Mouse (Mus musculus): ENCODE measurements at regions not wholly inside any gene's neighbourhood (a gene's known extent, or its start where the extent isn't known, plus 50 kb on each side); places are given as distances from the start of the nearest gene placed in this dataset.
A peak's percentile ranks its signal among the peaks of the same experiment; 100 is the strongest.

DNA sequence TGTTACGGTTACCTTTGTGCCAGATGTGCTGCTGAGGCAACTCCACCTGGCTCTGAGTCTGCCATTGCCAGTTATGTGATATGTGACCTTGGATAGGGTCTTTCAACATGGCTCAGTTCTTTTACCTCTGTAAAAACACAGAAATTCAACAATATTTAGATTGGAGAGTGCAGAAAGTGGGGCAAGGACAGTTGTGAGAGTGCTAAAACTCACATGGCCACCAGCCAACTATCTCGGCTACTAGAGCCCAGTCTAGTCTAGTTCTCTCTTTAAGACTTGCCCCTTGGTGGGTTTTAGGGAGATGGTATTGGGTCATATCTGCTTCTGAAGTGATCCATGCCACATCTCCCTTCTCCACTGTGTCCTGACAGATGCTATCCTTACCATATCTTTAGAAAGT lies 233.0 kb downstream of the Phf14 start:
- DNase-seq (ENCODE audit: low read depth, low spot score), result no peak

- DNase-seq (ENCODE audit: low read depth, low spot score), result no peak
Measured at GRCm38 (mm10) chr6:12145216-12145615, 237.6 kb downstream of the Phf14 start.

DNA sequence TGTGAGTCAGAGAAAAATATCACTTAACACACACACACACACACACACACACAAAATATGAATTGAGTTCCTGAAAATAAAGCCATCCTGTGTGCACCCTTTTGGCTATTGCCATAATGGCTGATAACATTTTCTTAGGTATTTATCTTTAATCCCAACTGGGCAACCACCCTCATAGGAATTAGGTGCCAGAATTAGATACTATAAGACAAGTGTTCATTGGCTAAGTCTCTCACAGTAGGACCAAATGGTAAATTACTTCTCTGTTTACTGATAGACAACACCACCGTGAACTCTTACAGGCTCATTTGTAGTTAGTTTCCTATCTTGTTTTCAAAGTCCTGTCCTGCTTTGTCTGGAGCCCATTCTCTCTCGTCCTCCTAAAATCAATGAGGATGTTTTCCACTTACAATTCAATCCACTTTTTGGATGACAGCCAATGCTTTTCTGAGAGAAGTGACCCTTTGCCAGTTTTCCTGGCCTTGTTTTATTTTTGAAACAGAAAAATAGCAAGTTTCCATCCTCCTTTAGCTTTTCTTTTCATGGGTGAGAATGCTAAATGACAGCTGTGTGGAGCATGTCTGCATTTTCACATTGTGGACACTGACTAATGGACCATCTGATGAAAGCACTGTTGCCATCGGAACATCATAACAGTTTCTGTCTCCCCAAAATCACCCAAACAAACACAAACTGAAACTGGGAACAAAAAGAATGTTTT lies 243.2 kb downstream of the Phf14 start:
- no peak for DNase-seq (ENCODE audit: low read depth, low spot score)

DNA sequence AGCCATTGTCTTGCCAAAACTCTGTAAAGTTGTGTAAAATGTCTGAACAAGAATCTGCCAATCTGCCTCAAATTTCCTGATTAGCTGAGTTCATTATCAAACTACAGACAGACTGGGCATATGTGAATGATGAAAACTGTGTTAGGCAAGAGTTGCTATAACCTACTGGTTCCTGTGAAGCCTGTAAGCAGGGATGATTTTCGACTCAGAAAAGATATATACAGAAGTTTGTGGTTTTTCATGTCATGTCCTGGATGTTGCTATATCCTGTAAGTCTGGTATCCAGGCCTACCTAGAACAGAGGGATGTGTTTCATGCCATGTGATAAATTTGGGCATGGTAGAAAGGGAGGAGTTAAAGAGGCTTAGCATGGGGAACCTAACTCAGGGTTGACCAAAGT lies 256.4 kb downstream of the Phf14 start:
- no peak for DNase-seq (ENCODE audit: low read depth, low spot score)

DNA sequence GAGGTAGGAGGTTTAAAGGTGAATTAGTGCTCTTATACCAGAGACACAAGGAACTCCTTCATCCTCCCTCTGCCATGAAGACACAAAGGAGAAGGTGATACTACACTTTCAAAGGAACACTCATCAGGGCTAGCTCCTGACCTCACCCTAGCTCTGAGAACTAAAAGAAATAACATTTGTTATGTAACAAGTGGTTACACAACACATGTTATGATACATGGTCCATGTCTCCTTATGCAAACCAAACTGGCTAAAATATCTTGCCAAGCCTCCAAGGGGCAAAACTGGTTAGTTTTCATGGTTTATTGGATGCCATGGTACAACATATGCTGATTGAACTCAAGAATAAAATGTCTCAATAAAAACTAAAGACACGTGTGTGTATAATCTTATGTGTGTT lies 260.9 kb downstream of the Phf14 start:
- DNase-seq (ENCODE audit: low read depth, low spot score), result no peak

DNA sequence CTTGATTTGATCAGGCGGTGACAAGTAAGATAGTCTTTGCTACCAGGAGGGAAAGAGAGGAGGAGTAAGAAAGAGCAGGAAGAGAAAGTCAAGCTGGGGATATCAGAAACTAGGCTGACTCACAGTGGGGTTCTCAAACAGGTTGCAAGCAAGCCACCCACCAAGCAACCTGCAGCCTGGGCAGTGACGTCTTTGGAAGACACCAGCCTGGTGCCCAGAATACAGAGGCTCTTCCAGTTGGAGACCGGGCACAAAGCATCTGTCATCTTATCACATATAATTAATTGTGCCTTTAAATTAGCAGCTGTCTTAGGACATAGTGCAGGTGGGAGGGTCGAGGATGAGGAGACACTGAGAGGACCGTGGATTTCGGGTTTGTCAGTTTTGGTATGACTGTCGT lies 261.8 kb downstream of the Phf14 start:
- no peak for DNase-seq (ENCODE audit: low read depth, low spot score)

DNA sequence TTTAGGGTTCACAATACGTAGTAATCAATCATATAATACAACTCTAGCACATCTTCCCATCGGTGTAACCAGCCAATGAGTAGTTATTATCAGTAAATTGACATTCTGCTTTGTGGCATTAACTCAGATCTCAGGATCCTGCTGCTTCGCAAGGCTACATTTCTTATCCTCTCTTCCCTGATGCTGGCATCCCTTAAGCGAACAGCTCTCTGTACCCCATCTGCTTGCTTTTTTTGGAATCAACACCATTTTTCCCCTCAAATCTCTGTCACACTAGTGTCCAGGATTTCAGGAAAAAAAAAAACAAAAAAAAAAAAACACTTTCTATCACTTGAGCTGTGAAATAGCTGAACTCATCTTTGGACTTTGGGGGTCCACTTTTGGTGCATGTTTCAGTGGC lies 263.1 kb downstream of the Phf14 start:
- no peak for DNase-seq (ENCODE audit: low read depth, low spot score)

DNA sequence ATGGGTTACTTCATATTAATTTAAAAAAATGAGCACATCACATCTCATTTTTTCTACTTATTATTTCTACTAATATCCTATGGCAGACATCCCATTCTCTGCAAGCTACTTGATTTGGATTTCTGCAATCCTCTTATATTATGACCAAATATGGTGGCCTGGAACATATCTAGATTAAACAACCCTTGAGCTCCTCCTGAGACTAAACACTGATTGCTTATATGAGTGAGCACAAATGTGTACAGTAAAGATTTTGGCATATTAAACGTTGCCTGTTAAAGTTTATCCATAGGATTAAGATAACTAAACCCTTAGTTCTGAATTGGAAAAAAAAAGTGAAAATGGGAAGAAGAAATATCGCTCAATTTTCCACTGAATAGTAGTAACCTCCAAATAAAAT lies 263.6 kb downstream of the Phf14 start:
- no peak for DNase-seq (ENCODE audit: low read depth, low spot score)

GRCm38 (mm10) chr6:12177996-12178395 lies 270.4 kb downstream of the Phf14 start:
- DNase-seq (ENCODE audit: low read depth, low spot score), result no peak

DNA sequence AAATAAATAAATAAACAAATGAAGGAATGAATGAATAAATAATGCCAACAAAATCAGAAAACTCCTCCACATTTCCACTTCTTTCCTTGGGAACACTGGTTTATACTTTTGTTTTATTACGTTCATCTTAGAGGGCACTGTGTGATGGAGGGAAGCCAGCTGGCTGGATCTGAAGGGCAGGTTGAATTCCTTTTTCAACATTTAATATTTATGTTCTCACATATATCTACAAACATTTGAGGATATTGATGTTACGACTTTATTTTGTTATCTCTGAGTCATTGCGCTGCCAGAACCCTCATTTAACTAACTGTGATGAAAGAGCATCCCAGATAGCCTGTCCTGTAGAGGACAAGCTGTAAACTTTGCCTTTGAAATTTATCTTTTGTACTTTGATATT lies 273.3 kb downstream of the Phf14 start:
- no peak for DNase-seq (ENCODE audit: low read depth, low spot score)

DNA sequence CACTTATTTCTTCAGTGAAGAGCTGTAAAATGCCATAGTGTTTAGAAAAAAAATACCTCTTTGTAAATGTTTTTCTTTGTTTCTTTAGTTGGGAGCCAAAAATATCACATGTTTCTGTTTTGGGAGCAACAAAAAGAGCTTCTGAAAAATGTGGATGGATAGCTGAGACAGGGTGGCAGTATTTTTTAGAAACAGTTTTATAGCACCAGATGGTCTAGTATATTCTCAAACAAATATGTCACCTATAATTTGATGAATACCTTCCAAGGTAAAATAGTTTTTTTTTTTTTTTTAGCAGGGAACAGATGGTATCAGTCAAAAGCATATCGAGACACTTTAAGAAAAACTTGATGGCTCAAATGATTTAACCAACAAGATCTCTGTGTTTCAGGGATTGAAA lies 302.6 kb downstream of the Phf14 start:
- DNase-seq (ENCODE audit: low read depth, low spot score), result no peak

DNA sequence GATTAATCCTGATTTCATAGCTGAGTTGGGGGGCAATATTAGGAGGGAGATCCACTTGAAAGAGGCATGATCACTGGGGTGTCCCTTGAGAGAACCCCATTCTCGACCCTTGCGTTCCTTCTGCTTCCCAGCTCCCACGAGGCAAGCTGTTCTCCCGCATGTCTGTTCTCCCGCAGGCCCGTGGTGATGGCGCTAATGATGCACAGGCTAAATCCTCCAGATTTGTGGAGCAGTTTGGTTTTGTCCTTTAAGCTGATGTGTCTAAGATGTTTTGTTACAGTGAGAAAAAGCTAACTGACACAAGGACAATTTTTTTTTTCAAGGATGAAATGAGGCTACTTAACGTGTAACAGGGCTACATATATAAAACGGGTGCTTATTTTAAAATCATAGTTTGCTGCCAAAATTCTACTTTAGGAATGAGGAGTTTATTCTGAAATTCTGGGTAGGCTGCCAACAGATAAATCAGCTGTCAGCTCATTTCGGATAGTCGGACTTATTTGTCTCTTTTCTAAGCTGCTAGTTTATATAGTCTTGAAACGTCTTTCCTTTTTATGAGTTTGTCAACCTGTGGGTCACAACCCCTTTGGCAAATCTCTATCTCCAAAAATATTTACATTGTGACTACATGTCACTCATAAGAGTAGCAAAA lies 307.0 kb downstream of the Phf14 start:
- no peak for DNase-seq (ENCODE audit: low read depth, low spot score)

DNA sequence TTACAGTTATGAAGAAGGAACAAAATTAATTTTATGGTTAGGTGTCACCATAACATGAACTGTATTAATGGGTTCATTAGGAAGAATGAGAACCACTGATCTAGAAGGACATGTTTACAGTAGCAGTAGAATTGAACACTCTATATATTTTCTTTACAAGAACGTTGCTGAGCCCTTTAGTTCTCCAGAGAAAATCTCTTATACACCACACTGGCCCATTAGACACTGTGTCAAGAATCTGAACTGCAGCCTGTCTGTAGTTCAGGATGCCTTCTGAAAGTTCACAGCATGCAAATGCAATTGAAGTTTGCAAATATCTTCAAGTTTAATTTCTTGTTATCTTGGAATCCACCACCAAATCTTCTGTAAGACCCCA lies 307.6 kb downstream of the Phf14 start:
- DNase-seq (ENCODE audit: low read depth, low spot score), result no peak

GRCm38 (mm10) chr6:12244151-12244550 lies 336.5 kb downstream of the Phf14 start:
- DNase-seq (ENCODE audit: low read depth, low spot score), result no peak

GRCm38 (mm10) chr6:12247975-12248374 lies 340.4 kb downstream of the Phf14 start:
- DNase-seq (ENCODE audit: low read depth, low spot score), result no peak

- DNase-seq (ENCODE audit: low read depth, low spot score), result no peak
Measured at GRCm38 (mm10) chr6:12248599-12248998, 341.0 kb downstream of the Phf14 start.

DNA sequence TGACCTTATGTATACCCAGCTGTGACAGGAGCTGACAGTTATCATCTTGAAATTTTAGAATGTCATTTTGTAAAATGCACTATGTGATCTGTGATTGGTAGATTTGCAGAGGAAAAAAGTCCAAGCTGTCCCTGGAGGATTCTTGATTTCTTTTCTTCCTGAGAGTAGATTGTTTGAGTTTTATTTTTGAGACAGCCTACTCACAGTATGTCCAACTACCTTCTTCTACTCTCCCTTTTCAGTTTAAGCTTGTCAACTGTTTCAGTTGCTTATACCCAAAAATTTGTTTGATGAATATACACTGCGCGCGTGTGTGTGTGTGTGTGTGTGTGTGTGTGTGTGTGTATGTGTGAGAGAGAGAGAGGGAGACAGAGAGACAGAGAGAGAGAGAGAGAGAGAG lies 346.9 kb downstream of the Phf14 start:
- DNase-seq (ENCODE audit: low read depth, low spot score), result no peak

DNA sequence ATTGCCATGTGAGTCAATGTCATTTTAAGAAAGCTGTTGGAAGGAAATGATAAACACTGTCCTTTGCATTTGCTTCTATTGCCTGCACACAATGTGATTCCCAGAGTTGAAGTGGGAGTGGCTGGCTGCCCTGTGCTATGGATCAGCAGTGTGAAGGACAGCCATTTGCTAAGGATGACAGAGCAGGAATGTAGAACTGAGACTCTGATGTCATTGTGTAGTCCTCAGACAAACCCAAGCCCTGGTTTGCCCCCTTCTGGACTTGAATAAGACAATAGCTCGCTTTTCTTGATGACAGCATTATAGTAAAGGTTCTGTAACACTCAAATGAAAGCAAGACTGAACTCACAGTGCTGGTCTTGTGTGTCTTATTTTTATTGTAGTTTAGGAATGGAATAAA lies 347.8 kb downstream of the Phf14 start:
- peak; percentile 14 for DNase-seq (ENCODE audit: low read depth, low spot score)

GRCm38 (mm10) chr6:12258273-12258672 lies 350.7 kb downstream of the Phf14 start:
- DNase-seq (ENCODE audit: low read depth, low spot score), result no peak

- no peak for DNase-seq (ENCODE audit: low read depth, low spot score)
Measured at GRCm38 (mm10) chr6:12258940-12259481, 351.4 kb downstream of the Phf14 start.

GRCm38 (mm10) chr6:12259629-12260028 lies 352.0 kb downstream of the Phf14 start:
- no peak for DNase-seq (ENCODE audit: low read depth, low spot score)

GRCm38 (mm10) chr6:12260325-12261076 lies 352.9 kb downstream of the Phf14 start:
- DNase-seq (ENCODE audit: low read depth, low spot score), result peak; percentile 69

Data from A20 (cell line).